Mouse (Mus musculus) thymus, adult 18-20 months (tissue): ENCODE results near the gene Bcl11a.

Experiments used
- DNase-seq, 2 experiments: peaks; one replicate each; pipeline ENCODE4 v3.0.0; 2022; ENCODE audit warnings: mixed read lengths in 2 of 2

Gene Bcl11a

GRCm38 (mm10) chr11:24161458-24161857 is 83.6 kb downstream of the Bcl11a start:
- DNase-seq: no peak

GRCm38 (mm10) chr11:24162056-24162455 is 84.2 kb downstream of the Bcl11a start:
- DNase-seq: no peak

GRCm38 (mm10) chr11:24163072-24163471 is 85.2 kb downstream of the Bcl11a start:
- no peak for DNase-seq

GRCm38 (mm10) chr11:24164065-24164464 is 86.2 kb downstream of the Bcl11a start:
- DNase-seq: no peak

GRCm38 (mm10) chr11:24171675-24172285 is 93.9 kb downstream of the Bcl11a start:
- DNase-seq: no peak

GRCm38 (mm10) chr11:24172585-24172984 is 94.7 kb downstream of the Bcl11a start:
- DNase-seq: no peak

GRCm38 (mm10) chr11:24174161-24174792 is 96.4 kb downstream of the Bcl11a start:
- no peak for DNase-seq

GRCm38 (mm10) chr11:24177458-24177857 is 99.6 kb downstream of the Bcl11a start:
- no peak for DNase-seq

GRCm38 (mm10) chr11:24178823-24179476 is 101.1 kb downstream of the Bcl11a start:
- DNase-seq: no peak

- DNase-seq: no peak
Measured at GRCm38 (mm10) chr11:24180040-24180439, 102.2 kb downstream of the Bcl11a start.

GRCm38 (mm10) chr11:24183501-24183900 is 105.6 kb downstream of the Bcl11a start:
- DNase-seq: no peak

- no peak for DNase-seq
Measured at GRCm38 (mm10) chr11:24184932-24185331, 107.1 kb downstream of the Bcl11a start.

GRCm38 (mm10) chr11:24190411-24190810 is 112.6 kb downstream of the Bcl11a start:
- no peak for DNase-seq

GRCm38 (mm10) chr11:24196460-24197190 is 118.8 kb downstream of the Bcl11a start:
- DNase-seq: no peak

- no peak for DNase-seq
Measured at GRCm38 (mm10) chr11:24197424-24197823, 119.6 kb downstream of the Bcl11a start.

- no peak for DNase-seq
Measured at GRCm38 (mm10) chr11:24199560-24199959, 121.7 kb downstream of the Bcl11a start.

- DNase-seq: no peak
Measured at GRCm38 (mm10) chr11:24200310-24200709, 122.5 kb downstream of the Bcl11a start.

GRCm38 (mm10) chr11:24201223-24201622 is 123.4 kb downstream of the Bcl11a start:
- DNase-seq: no peak

GRCm38 (mm10) chr11:24202641-24203361 is 124.9 kb downstream of the Bcl11a start:
- DNase-seq: no peak

GRCm38 (mm10) chr11:24203489-24203888 is 125.6 kb downstream of the Bcl11a start:
- DNase-seq: no peak

GRCm38 (mm10) chr11:24208951-24209351 is 131.1 kb downstream of the Bcl11a start:
- no peak for DNase-seq

GRCm38 (mm10) chr11:24214509-24215134 is 136.8 kb downstream of the Bcl11a start:
- DNase-seq: no peak
